Mouse (Mus musculus): Measurements from ENCODE around the gene Rab34.

DNA sequence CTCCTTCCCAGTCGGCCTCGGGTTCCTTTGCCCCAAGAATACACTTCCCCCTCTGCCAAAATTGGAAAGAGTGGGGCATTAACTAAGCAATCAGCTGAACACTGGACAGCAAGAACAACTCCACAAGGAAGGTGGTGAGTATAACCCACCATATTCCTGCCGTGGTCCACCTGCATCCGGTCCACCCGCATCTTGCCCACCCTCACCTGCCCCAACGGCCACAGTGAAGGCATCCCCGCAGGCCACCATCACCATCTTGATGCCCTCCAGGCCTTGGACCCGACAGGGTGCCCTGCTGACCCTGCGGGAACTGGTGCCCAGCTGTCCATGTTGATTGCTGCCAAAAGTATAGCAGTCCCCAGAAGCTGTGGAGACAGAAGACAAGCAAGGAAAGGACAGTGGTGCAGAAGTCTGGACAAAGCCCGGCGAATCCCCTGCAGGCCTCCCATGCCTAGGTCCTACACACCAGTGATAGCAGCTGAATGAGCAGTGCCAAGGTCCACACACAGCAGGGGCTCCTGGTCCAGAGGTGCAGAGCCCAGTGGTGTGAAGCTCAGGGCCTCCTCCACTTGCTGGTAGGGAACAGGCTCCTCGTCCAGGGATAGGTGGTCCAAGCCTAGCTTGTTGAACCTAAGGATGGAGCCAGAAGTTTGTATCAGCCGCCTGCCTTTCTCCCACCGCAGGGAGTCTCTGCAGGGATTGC, 20.8 kb upstream of the Rab34 start:
- TF ChIP-seq POLR2A (IDR thresholded peaks at IDR 0.05; ENCODE audit: low read depth, low read length) (no peak), CTCF (conservative IDR thresholded peaks at IDR 0.05; ENCODE audit: insufficient read depth, insufficient read length, low read depth, low read length) (no peak)
